Mouse (Mus musculus): ENCODE results near the gene Cd27.

The Cd27 gene

DNA sequence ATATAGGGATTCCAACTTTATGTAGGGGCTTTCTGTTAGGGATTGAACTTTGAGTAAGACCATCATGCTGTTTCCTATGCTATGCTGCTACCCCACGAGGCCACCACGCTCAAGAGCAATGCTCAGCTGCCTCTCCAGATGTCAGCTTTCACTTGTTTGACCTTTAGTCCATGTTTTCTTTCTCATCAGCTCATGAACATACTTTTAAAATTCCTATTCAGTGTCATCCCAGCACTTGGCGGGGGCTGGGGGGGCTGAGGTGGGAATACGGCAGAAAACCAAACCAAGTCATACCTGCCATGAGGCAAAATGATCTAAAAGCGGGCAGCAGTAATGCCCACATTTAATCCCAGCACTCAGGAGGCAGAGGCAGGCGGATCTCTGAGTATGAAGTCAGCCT, 23.7 kb downstream of the Cd27 start:
- DNase-seq (ENCODE audit: low spot score), result no peak

DNA sequence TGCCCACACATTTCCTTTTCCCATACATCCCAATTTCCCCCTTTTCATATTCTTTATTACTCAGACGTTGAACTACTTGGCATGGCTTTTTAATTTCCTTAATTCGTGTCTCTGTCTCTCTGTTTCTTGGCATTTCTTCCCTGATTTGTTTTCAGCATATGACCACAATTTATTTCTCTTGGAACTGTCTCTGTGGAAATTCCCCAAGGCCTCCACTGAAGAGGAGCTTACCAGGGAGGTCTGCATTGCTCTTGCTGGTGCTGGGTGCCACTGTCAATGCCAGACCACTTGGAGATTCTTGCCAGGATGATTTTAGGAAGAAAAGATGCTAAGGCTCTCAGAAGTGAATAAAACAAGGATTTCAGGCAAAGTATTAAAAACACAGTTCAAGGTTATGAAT, 24.2 kb downstream of the Cd27 start:
- no peak for DNase-seq (ENCODE audit: low spot score)

DNA sequence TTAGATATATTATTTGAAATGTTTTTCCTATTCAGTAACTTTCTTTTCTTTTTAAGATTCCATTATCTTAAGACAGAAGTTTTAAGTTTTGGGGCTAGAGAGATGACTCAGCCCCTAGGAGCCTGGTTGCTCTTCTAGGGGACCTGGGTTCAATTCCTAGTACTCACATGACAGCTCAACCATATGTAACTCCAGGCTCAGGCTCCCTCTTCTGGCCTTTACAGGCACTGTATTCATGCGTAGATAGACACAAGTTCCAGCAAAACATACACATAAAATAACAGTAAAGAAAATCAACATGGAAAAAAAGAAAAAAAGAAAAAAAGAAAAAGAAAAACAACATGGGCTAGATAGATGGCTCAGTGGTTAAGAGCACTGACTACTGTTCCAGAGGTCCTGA, 26.4 kb downstream of the Cd27 start:
- DNase-seq (ENCODE audit: low spot score), result no peak

DNA sequence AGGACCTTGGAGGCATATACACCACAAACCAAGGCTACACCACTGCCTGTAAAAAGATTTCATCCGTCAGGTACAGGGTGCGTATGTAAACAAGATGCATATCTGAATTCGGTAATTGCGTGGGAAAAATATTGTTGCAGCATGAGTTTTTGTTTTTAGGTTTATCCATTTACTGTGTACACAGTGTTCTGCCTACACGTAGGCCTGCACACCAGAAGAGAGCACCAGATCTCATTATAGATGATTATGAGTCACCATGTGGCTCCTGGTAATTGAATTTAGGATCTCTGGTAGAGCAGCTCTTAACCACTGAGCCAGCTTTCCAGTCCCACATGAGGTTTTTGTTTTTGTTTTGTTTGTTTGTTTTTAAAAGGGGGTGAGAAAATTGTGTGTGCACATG, 39.6 kb downstream of the Cd27 start:
- no peak for DNase-seq (ENCODE audit: low spot score)

DNA sequence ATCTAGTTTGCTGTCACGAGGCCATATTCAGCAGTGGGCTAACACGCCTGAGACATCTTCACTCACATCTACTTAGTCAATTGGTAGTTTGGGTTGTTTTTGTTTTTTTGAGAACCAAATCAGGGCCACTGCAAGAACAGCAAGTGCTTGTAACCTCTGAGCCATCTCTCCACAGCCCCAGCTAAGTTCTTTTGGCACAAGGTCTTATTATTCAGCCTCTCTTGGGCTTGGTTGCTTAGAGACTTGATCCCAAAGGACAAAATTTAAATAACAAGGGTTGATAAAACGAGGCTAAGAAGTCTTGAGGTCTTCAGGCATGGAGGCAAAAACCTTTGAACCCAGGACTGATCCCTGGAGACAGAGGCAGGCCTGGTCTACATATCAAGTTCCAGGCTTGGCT, 40.5 kb downstream of the Cd27 start:
- no peak for DNase-seq (ENCODE audit: low spot score)

DNA sequence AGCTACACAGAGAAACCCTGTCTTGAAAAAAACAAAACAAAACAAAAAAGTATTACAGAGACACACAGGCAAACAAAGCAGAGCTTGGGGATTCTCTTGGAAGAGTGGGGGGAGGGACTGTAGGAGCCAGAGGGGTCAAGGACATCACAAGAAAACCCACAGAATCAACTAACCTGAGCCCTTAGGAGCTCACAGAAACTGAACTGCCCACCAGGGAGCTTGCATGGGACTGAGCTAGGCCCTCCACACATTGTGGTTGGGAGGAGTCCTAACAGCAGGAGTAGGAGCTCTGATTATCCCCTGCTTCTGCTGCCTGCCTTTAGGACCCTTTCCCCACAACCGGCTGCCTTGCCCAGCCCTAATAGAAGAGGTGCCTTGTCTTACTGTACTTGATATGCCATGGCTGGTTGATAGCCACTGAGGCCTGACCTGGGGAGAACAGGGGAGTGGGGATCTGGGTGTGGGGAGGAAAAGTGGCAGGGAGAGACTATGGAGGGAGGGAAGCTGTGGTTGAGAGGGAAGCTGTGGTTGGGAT, 41.2 kb downstream of the Cd27 start:
- no peak for DNase-seq (ENCODE audit: low spot score)

DNA sequence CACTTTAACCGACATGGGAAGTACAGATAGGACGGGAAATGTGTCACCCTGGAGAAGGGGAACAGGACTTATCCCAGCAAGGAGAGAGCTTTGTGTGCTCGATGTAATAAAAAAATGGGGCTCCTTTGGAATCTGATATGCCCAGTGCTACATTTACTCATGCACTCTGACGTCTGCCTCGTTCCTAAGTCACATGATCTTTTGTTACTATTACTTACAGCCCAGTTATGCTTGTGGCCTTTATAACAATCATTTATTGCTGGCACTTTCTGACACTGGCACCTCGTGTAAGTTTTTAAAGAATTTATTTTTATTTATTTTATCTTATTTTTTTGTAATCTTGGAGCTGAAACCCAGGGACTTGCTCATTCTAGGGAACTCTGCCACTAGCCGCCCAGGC, 43.4 kb downstream of the Cd27 start:
- DNase-seq (ENCODE audit: low spot score), result no peak

DNA sequence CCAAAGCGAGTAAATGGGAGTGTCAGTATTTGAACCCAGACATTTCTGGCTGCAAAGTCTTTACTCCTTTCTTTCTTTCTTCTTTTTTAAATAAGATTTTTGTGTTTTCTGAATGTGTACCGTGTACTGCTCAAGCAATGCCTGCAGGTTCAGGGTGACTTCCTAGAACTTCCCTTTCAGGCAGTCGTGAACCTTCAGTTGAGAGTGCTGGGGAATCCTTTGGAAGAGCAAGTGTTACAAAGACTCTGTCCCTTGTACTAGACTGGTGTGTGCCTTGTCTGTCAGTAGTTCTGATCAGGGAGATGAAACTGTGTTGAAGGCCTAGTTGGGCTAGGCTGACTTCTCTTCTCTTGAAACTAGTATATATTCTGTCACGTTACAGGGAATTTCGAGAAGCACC, 44.0 kb downstream of the Cd27 start:
- no peak for DNase-seq (ENCODE audit: low spot score)

DNA sequence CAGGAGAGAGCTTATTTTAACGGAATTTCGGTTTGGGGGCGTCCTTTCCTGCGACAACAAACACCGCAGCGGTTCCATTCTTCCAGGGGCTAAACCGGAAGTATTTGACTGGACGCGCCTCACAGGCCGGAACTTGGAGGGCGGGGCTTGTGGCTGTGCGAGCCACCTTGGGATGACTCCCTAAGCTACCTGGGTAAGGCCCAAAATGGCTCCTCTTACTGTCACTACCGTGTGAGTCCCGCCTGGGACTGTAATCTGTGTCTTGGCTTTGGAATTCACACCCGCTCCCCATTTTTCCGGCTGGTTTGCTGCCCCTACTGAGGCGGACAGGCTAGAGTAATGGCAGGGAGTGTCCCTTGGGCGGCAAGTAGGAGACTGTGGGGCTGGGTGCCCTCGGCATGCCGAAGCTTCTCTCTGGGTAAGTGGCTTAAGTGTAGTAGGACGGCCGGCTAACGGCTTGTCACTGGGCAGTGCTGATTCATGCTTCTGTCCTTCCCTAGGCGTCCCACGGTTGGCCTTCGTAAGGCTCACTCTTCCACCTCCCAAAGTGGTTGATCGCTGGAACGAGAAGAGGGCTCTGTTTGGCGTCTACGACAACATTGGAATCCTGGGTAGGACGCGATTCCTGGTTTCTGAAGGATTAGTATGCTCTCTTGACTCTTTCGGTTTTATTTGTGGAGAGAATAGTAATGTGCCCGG, 44.6 kb downstream of the Cd27 start:
- DNase-seq (ENCODE audit: low spot score), result peak; percentile 75

DNA sequence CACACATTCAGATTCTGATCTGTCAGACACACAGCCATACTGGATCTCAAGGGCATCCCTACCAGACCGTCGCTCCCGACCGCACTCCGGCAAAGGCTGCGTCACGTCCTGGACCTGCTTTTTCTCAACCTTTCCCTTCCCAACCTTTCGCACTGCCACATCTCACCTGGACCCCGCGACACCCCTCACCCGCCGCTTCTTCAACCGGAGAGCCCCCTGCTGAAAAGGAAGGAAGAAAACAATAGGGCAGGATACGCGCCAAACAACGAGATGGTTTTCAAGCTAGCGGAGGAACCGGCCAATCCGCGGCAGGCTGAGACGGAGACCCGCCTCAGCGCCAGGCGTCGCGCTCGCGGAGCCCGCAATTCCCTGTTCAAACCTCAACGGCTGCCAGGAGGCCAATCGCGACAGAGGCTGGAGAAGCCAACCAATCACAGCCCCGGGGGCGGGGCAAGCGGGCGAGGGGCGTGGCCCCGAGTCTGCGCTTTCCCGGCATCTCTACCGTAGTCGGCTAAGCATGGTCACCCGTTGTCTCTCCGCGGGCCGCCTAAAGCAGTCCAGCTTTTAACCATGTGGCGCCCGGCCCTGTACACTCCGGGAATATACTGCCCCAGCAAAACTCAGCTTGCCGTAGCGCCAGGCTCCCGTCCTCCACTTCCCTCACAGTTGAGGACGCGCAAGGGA, 45.3 kb downstream of the Cd27 start, which contains the start of the genes Ncapd2 and Mrpl51:
Gene Ncapd2 (minus strand): TSS at position 370 of the 684 bp plus-strand sequence.
Gene Mrpl51 (plus strand): TSS at position 470 of the 684 bp plus-strand sequence.
- peak; percentile 89 for DNase-seq (ENCODE audit: low spot score)

DNA sequence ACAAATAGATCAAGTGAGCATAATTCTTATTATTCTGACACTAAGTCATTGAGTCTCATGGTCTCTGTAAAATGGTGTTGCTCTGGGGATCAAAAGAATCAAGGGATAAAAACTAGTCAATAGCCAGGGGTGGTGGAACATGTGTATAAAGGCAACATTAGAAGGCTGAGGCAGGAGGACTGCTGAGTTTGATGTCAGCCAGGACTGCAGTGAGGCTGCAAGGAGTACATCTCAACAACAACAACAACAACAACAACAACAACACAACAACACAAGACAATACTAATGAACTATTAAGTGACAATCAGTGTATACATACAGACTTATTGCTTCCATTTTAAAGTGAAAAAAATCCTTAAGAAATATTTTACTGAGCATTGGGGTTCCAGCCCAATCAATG, 46.0 kb downstream of the Cd27 start:
- no peak for DNase-seq (ENCODE audit: low spot score)

DNA sequence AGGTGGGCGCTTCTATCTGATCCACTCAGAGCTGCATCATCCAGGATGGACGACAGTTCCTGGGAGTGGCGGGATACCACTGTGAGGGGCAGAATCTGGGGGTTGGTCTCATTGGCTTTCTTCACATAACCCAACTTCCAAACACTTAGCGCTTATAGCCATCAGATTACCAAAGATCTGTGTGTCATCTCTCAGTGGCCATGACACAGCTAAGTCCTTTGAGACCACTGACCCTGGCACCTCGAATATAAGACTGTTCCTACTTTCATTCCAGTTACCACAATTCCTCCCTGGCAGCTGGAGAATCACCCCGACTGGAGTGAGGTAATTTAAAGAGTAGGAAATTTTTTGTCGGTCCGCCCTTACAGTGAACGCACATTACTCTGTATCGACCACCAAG, 50.6 kb downstream of the Cd27 start:
- no peak for DNase-seq (ENCODE audit: low spot score)
